Mouse (Mus musculus) lung, postnatal 14 days (tissue): Measurements from ENCODE around the gene Pi4ka.
A peak's percentile ranks its signal among the peaks of the same experiment; 100 is the strongest.

Source experiments
- DNase-seq: peaks from one replicate; pipeline ENCODE4 v3.0.0; 2021

Pi4ka gene

DNA sequence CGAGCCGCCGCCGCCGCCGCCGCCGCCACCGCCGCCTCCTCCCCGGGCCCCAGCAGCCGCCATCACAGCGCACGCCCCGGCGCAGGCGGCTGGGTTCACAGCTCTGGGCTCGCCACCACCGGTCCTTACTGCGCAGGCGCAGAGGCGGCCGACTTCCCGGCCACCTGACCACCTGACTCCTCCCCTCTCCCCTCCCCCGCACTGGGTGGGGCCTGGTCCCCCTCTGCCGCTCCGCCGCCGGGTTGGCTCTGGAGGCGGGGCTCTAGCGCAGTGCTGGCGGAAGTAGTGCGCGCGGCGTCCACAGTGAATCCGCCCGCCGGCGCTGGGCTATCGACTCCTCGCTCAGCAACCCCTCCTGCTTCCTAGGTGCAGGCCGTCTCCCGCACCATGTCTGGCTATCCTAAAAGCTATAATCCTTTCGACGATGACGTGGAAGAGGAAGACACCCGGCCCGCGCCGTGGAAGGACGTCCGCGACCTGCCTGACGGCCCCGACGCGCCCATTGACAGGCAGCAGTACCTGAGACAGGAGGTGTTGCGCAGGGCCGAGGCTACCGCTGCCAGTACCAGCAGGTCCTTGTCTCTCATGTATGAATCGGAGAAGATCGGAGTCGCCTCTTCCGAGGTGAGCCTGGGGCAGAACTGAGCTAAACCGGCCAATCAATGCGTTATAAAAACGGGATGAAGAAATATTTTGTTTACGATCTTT, at the start of gene Pi4ka, which contains the start of gene Snap29:
TSS of gene Pi4ka (minus strand) at position 579 of the 708 bp plus-strand sequence.
TSS of gene Snap29 (plus strand) at position 251 of the 708 bp plus-strand sequence.
- peak; percentile 100 for DNase-seq

DNA sequence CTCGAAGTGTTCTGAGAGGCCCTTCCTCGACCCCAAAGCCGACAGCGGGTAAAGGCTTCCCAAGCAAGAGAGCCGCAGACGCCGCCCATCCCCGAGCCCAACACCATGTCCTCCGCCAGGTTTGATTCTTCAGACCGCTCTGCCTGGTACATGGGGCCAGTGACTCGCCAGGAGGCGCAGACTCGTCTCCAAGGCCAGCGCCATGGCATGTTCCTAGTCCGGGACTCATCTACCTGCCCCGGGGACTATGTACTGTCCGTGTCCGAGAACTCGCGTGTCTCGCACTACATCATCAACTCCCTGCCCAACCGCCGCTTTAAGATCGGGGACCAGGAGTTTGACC, 46.2 kb upstream of the Pi4ka start:
- peak; percentile 55 for DNase-seq

DNA sequence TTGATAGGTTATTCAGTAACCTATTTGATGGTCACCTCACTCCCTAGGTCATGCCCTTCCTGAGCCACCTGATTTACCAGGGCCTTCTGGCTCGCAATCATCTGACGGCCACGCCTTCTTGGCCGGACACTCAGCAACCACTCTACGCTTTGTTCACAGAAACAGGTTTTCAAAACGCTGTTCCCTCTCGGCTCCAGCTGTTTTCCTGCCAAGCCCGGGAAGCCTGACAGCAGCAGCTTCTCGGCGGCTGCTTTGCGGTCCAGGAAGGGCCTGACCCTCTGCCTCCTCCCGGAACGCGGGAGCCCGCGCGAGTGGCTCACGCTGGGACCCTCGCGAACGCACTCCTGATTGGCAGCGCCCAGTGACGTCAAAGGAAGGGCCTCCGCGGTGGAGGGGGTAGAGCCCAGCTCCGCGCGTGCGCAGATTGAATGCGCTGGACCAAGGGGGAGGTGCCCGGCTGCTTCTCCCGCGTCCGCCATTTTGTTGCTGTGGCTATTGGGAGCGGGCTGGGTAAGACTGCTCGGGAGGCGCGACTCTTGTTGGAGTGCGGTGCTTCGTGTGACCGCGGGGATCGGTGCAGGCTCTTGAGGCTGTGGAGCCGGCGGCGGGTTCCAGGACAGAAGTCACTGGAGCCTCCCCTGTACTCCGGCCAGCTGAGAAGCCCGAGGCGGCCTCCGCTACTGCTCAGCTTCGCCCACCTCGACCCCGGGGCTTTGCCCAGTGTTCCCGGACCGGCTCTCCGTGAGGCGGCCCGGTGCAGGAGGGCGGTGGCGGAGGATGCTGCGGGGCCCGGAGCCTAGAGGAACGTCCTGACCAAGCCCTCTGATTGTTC, 45.6 kb upstream of the Pi4ka start, which contains the start of gene Crkl:
TSS of gene Crkl (plus strand) at position 447 of the 832 bp plus-strand sequence.
- DNase-seq, result peak; percentile 97

DNA sequence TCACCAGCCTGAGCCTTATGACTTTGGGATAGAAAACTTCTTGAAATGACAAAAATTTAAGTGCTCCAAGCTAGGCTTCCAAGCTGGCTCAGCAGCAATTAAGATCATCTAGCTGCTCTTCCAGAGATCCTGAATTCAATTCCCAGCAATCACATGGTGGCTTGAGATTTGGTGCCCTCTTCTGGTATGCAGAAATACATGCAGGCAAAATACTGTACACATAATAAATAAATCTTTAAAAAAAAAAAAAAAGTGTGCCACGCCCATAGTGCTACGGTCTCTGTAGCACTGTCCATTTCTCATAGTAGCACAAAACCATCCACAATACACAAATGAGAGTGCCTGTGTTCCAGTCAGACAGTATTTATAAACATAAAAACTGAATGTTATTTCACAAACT, 26.5 kb upstream of the Pi4ka start:
- no peak for DNase-seq

DNA sequence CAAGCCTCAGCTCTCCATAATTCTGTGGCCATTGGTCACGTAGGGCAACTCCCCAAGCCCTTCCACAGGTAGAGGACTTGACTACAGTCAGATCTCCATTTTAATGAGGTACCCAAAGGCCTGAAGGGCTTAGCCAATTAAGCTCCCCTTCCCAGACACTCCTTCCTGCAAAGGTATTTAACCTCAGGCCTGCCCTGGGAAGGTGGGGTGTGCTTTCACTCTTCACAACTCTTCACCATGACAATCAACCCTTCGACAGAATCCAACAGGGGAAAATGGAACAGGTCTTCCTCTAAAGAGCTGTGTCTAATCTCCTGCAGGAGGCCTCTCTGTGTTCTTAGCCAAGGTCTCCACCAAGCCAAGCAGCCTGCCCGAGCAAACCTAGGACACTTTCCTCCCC, 16.9 kb upstream of the Pi4ka start:
- no peak for DNase-seq

DNA sequence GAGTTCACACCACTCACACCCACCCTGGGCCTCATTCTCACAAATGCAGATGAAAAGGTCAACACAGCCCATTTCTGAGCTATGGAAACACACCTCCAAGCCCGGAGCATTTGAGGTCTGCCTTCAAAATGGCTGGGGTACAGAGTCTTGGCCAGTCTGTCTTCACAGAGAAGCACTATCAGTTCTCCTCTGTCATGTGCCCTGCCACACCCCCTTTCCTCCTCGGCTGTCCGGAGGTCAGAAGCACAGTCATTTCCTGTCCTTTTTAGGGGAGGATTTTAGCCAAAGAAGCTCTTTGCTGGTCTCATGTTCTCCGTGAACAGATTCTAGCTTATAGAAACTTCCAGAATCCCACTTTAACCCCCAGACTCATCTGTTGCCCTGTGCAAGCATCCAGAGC, 4.1 kb upstream of the Pi4ka start:
- no peak for DNase-seq

DNA sequence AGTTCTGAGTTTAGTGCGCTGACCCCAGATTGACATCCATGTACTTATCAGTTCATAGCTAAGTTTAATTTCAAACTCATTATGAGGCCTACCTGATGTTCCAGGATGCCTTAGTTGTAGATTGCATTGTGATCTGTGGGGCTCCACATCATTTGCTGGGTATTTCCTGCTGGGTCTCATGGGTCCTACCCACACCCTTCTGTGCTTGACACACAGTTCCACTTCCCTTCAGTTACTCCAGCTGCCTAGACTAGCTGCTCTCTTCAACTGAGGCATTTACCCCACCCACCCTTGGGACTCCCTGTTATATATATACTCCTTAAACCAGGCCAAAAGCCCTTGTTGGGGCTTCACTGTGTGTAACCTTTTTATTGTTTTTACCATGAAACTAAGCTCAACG, 2.9 kb upstream of the Pi4ka start:
- DNase-seq, result no peak

DNA sequence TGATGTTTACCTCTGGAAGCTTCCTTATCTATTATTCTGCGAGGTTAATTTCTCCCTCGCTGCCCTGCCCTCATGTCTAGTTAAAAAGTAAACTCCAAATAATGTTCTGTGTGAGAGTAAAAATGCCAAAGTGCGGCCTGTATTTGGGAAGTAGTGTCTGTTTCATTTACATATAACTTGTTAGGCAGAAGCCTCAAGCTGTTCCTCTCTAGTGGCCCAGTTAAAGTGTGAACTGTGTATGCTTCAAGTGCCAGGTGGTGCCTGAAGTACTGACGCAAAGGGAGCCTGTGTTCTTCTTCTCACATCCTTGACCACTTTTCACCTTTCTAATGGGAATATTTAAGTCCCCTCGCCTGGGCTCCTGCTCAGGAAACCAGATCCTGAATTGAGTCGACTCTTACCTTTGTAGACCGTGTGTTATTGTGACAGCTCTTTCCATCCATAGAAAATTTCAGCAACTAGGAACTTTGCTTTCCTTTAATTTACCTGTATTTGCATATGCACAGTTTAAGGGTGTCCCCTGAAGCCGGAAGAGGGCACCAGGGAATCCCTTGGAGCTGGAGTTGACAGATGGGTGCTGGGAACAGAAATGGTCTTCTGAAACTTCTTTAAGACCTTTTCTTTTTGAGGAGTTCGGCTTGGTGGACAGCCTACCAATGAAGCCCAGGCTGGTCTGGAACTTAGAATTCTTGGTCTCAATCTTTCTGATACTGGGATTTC, 558 bp upstream of the Pi4ka start:
- DNase-seq, result no peak

DNA sequence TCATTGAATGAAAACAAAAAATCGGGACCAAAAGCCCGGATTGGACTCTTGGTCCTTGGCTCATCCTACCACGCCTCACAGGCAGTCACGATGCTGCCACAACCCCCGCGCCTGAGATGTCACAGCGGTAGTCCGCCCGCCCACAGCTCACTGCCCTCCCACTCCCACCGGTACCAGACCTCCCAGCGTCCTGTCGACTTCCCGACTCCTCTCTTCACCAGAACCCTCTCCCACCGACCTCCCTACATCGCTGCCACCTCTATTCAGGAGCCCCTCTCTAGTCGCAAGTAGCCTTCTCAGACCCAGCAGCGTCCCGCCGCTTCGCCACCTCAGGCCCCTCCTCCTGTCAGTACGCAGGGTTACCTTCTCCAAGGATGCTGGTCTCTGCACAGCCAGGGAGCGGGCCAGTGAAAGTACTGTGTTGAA, 830 bp downstream of the Pi4ka start:
- peak; percentile 56 for DNase-seq

DNA sequence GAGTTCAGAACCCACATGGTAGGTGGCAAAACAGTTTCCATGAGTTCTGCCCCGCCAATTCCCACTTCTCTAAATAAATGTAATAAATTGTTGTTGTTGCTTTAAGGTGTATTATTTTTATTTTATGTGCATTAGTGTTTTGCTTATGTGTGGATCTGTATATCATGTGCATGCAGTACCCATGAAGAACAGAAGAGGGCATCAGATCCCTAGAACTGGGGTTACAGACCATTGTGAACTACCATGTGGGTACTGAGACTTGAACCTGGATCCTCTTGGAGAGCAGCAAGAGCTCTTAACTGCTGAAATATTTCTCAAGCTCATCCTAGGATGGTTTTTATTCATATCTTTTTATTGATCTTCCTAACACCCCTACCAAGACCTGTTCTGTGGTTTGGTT, 3.3 kb downstream of the Pi4ka start:
- DNase-seq, result peak; percentile 60

DNA sequence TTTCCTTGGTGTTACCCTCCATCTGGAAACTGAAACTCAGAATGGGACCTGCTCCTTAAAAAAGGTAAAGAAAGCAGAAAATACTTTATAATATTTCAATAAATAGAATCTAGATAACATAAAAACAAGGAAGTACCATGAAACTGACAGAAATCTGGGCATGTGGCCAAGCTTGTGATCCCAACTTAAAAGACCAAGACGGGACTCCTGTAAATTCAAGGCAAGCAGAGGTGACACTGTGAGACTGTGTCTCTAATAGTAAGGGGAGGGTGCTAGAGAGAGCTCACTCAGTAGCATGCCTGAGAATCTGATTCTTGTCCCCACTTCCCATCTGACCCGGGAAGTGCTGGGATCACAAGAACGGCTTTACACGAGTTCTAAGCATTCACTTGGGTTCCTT, 13.3 kb downstream of the Pi4ka start:
- DNase-seq, result no peak

DNA sequence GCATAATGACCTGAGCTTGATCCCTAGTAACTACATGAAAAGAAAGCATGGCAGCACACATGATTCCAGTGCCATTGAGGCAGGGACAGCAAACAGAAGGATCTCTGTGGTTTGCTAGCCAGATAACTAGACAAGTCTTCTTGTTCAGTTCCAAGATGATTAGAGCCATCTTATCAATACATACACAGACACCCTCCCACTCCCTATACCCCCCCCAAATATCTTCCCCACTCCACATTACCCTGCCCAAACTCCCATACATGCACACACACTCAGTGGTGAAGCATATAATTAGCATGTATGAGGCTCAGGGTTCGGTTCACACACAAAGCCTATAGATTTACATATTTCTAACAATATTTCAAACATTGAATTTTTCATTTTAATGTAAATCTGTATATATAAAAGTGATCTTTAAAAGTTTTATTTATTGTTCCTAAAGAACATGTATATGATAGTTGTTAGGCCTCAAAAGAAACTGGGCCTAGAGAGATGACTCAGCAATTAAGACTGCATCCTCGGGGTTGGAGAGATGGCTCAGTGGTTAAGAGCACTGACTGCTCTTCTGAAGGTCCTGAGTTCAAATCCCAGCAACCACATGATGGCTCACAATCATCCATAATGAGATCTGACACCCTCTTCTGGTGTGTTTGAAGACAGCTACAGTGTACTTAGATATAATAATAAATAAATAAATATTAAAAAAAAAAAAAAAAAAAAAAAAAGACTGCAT, 22.4 kb downstream of the Pi4ka start:
- no peak for DNase-seq

DNA sequence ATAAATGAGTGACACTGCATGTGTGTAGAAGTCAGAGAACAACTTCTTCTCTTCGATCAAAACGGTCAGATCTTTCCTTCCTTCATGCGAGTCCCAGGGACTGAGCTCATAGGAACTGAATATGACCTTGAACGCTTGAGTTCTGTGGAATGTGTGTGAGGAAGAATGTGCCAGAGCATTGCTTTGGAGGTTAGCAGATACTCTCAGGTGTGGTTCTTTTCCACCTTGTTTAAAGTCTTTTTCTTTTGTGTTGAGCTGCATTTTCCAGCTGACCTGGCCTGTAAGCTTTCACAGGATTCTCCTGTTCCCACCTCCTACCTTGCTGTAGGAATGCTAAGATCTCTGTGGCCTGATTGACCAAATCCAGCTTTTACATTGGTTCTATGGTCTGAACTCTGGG, 23.8 kb downstream of the Pi4ka start:
- no peak for DNase-seq

DNA sequence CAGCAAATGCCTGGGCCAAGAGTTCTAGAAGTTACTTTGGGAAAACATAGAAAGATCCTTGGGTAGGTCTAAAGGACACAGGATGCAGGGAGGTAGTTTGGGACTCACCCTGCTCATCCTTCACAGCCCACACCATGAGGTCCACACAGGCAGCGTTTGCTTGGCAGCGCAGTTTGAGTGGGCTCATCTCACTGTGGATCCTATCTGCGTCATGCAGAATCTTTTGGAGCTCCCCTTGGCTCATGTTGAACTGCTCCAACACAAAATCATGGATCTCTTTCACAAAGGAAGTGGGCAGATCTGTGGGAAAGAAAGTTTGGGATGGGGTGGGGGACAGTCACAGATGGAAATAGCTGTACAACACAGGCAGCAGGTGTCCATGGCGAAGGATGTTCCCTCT, 47.3 kb downstream of the Pi4ka start:
- no peak for DNase-seq

DNA sequence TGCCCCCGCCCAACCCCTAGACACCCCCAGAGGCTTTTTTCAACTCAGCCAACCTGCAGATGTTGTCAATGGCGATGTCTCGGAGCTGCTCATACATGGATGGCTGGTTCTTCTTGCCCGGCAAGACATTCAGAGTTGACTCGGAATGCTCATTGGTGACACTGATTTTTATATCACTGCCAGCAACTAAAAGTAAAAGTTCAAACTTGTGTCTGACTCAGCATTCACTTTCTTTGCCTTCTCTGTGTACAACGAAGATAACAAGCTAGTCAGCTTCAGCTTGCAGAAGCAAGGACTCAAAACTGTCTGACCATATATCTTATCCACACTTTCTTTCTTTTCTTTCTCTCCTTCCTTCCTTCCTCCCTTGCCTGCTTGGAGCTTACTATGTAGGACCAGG, 50.1 kb downstream of the Pi4ka start:
- DNase-seq, result no peak

DNA sequence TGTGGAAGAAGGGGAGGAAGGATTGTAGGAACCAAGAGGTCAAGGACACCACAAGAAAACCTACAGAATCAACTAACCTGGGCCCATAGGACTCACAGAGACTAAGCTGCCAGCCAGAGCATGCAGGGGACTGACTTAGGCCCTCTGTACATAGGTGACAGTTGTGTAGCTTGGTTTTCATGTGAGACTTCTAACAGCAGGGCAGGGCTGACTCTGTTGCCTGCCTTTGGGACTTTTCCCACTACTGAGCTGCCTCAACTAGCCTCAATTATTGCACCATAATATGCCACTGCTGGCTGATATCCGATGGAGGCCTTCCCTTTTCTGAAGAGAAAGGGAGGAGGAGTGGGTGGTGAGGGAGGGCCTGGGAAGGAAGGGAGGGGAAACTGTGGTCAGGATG, 59.3 kb downstream of the Pi4ka start:
- no peak for DNase-seq

DNA sequence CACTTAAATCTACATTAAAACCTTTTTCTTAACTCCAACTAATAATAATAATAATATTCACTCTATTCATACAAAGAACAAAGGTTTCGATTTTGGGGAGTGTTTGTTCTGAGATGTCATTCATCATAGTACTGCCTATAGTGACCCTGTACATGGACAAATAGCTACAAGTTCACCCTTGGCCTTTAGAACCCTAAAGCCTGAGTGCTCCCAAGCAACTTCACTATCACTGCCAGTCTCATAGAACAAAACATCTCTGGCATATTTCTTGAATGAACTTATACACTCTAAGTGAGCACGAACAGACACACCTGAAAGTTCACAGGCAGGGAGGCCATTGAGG, 60.3 kb downstream of the Pi4ka start:
- no peak for DNase-seq

DNA sequence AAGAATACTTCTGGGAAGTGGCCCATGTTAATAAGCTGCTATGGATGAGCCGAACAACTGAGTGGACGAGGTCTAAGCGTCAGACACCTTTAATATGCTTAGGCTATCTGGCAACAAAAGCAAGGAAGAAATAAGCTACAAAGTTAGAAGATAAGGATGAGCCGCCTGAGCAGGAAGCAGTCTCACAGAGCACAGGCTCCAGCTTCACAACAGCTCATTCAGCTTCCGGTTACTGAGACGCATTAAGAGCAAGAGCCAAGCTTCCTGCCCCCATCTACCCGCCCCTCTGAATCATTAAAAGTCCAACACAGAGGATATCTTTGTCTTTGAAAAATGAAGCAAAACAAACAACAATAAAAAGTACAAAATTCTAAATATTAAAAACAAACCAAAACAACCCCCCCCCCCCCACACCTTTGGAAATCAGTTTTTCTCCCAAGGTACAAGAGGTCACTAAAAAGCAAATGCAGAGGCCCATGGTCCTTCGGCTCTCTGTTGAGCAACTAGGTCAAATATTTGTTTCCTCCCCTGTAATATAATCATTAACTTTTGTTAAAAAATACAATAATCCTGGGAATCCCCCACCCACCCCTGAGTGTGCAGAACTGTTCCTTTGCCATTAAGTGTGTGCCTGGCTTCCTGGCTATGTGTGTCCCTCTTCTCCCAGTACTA, 60.8 kb downstream of the Pi4ka start:
- DNase-seq, result no peak

DNA sequence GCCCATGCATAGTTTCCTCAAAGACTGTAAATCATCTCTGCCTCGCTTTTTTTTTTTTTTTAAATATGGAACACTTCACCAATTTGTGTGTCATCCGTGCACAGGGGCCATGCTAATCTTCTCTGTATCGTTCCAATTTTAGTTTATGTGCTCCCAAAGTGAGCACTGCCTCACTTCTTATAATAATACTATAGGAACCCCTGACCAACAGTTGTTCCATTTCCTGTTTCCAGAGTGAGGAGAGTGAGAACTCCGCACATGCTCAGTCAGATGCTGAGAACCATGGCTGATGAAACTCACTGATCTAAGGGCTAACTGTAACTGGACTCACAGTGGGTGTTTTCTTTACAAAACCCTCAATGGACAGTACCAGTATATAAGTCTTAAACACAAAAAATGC, 64.3 kb downstream of the Pi4ka start:
- DNase-seq, result no peak

DNA sequence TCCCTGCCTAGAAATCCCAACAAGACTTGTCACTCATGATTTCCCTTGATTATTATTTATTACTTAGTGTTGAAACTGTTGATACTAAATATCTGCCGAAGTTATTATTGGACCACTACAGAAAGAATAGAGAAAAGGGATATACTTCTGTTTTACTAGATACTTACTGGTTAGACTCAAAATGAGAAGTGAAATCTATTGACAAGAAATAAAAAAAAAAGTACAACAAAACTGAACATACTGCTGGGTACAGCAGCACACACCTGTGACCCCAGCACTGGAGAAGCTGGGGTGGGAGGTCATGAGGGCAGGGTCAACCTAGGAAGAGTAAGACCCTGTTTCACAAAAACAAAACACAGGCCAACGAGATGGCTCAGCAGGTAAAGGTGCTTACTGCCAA, 65.4 kb downstream of the Pi4ka start:
- no peak for DNase-seq

DNA sequence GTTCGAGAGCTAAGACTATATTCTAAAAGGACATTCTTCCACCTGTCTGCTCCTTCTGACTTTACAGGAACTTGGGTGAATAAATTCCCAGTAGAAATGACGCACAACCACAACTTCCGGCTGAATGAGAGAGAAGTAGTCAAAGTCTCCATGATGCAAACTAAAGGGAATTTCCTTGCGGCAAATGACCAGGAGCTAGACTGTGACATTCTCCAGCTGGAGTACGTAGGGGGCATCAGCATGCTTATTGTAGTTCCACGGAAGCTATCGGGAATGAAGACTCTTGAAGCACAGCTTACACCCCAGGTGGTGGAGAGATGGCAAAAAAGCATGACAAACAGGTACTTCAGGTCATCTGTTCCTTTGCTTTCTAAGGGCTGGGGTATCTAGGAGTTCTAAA, 66.4 kb downstream of the Pi4ka start:
- no peak for DNase-seq

DNA sequence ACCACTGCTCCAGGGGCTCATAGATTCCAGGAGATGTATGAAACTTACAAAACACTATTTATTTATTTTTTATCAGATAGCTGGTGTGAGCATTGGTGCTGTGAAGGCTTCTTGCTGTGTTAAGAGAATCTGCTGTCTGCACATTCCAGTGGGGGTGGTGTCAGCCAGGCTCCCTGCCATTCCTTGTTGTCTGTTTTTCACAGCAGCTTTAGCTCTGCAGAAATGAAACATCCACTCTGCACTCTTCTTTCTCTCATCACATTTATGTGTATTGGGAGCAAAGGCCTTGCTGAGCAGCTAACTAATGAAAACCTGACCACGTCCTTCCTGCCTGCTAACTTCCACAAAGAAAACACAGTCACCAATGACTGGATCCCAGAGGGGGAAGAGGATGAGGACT, 70.0 kb downstream of the Pi4ka start:
- DNase-seq, result no peak

DNA sequence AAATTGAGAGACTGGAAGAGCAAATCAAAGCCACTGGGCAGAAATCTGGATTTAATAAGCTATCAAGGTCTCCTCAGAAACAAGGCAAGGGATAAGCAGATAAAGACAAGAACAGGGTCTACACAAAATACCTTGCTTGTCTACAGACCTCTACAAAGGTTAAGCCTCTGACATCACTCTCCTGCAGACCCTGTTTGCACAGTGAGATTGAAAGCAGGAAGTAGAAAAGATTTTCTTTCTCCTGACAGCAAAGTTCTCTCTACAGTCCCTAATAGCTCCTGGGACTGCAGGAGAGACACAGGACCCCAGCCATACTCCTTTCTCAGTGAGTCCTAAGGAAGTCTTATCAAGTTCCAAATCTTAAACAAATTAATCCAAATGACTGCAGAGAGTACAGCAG, 71.5 kb downstream of the Pi4ka start:
- DNase-seq, result no peak
